Mouse (Mus musculus) ovary, postnatal 36 days (tissue): ENCODE measurements around the gene Strn4.

Experiments
- DNase-seq: peaks from one replicate; pipeline ENCODE4 v3.0.0; 2022; ENCODE audit warnings: low spot score, mixed read lengths

Strn4 gene

GRCm38 (mm10) chr7:16841561-16842560, 26.2 kb downstream of the Strn4 start:
- no peak for DNase-seq

GRCm38 (mm10) chr7:16842645-16843063, 27.0 kb downstream of the Strn4 start, which contains the start of gene Prkd2:
TSS of gene Prkd2 (plus strand) at chr7:16842902.
- peak; percentile 88 for DNase-seq

GRCm38 (mm10) chr7:16843441-16844171, 27.9 kb downstream of the Strn4 start:
- no peak for DNase-seq

GRCm38 (mm10) chr7:16844696-16845071, 29.0 kb downstream of the Strn4 start:
- DNase-seq, result no peak

GRCm38 (mm10) chr7:16845072-16845819, 29.6 kb downstream of the Strn4 start:
- DNase-seq, result no peak

GRCm38 (mm10) chr7:16845820-16846167, 30.1 kb downstream of the Strn4 start:
- no peak for DNase-seq

- DNase-seq, result no peak
Observed at GRCm38 (mm10) chr7:16846775-16847174, 31.1 kb downstream of the Strn4 start.

- DNase-seq, result no peak
Observed at GRCm38 (mm10) chr7:16847507-16847906, 31.8 kb downstream of the Strn4 start.

GRCm38 (mm10) chr7:16848579-16848978, 32.9 kb downstream of the Strn4 start:
- peak; percentile 42 for DNase-seq

- no peak for DNase-seq
Observed at GRCm38 (mm10) chr7:16851636-16852035, 35.9 kb downstream of the Strn4 start.

- DNase-seq, result no peak
Observed at GRCm38 (mm10) chr7:16853302-16853831, 37.7 kb downstream of the Strn4 start.

GRCm38 (mm10) chr7:16858336-16858735, 42.6 kb downstream of the Strn4 start:
- no peak for DNase-seq

GRCm38 (mm10) chr7:16859902-16860651, 44.4 kb downstream of the Strn4 start:
- DNase-seq, result no peak

GRCm38 (mm10) chr7:16867488-16867887, 51.8 kb downstream of the Strn4 start:
- DNase-seq, result no peak

- no peak for DNase-seq
Observed at GRCm38 (mm10) chr7:16869497-16869896, 53.8 kb downstream of the Strn4 start.

- DNase-seq, result no peak
Observed at GRCm38 (mm10) chr7:16871600-16871999, 55.9 kb downstream of the Strn4 start.

GRCm38 (mm10) chr7:16872478-16872877, 56.8 kb downstream of the Strn4 start:
- no peak for DNase-seq

GRCm38 (mm10) chr7:16873392-16873791, 57.7 kb downstream of the Strn4 start:
- no peak for DNase-seq

GRCm38 (mm10) chr7:16874190-16874589, 58.5 kb downstream of the Strn4 start:
- DNase-seq, result peak; percentile 77

GRCm38 (mm10) chr7:16874756-16875309, 59.1 kb downstream of the Strn4 start:
- peak; percentile 99 for DNase-seq

GRCm38 (mm10) chr7:16875310-16875325, 59.4 kb downstream of the Strn4 start, which contains the start of gene Dact3:
TSS of gene Dact3 (plus strand) at chr7:16875317.
- no peak for DNase-seq

- no peak for DNase-seq
Observed at GRCm38 (mm10) chr7:16875326-16875725, 59.6 kb downstream of the Strn4 start.
